Mouse (Mus musculus) ES-Bruce4 (cell line): ENCODE results near the gene Skor1.

ENCODE experiments used
- CTCF ChIP-seq: IDR thresholded peaks from one replicate; pipeline ENCODE4 v1.8.1; 2011; ENCODE audit warnings: low read depth, low read length
- EP300 ChIP-seq: IDR thresholded peaks from 2 replicates; pipeline ENCODE4 v1.6.1; 2011; ENCODE audit warnings: low read depth, low read length; ENCODE audit not compliant: insufficient read depth

DNA sequence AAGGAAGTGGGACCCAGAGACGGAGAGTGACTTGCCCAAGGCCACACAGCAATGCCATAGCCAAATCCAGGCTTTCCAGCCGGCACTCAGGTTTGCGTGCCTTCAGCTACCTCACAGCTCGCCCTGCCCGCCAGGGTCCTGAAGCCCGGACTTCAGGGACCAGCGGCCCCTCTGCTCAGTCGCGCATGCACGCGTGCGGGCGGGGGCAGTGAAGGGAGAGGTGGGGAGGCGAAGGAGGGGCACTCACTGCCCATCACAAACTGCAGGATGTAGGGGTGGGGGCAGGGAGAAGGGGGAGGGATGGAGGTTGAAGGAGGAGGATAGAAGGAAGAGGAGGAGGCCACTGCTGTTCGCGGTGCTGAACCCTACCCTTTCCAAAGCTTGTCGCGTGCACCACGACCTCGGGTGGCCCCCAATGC, 1.9 kb downstream of the Skor1 start:
- TF ChIP-seq EP300 (no peak), CTCF (no peak)
